Comparison of ENCODE assay signal across 9 mouse cellular contexts in the genomic region with DNA sequence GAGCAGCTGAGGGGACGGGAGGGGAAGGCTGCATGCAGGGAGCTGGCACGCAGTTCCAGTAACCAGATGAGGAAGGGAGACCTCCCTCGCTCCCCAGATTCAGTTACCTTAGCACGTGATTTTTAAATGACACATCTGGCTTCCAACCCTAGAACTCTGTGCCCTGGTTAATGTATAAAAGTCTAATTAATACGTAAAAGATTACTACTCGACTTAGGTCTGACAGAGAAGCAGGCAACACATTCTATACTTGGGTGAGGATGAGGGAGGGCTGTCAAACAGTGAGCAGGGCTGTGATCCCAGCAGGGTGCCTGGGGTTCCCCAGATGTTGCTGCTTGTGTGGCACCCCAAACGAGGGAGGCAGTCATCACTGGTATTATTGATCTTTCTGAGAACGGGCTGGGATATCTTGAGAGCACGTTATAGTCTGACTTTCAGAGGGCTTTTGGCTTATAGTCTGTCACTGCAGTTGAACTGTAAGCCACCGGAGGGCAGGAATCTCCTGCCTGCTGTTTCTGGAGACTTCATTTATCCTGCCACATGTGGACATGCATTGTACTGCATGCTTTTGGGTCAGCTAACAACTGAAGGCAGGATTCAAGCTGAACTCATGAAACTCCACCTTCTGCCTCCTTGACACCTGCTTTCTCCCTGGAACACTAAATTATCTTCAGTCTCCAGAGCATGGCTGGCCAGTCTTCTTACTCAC.
A peak's percentile ranks its signal among the peaks of the same experiment; 100 is the strongest.
DNase-seq lines count a peak whose midpoint lies in the region; ATAC-seq and TF ChIP-seq lines count a peak whose summit lies in the region.
"Had no signal": no experiment of that assay in that cellular context is flagged by ENCODE, and none has a peak within 500 bp of the region (broad histone marks: within the 10 kb centered on the region; RNA-seq: fewer than 3 reads in every experiment).

No protein-coding gene starts in this region.

- H3K9ac ChIP-seq in kidney, postnatal 0 days (ENCODE audit: low read depth, low read length), result no peak overlapping the region
- H3K9ac ChIP-seq: neural tube, embryonic 13.5 days had no signal

- peak; percentile 54 to 65 for DNase-seq in cerebellum, postnatal 10 days
- DNase-seq in cerebellum, adult 9-11 months, result no peak
- peak; percentile 9 for DNase-seq in lung, postnatal 36 days
- DNase-seq in lung, postnatal 14 days, result no peak
- DNase-seq in c-Kit-positive CD71-negative TER-119-negative erythroid progenitor cells, embryonic 14.5 days (ENCODE audit: low read depth), result peak; percentile 14
- peak; percentile 84 for DNase-seq in kidney, postnatal 0 days (ENCODE audit: low spot score)
- DNase-seq in urinary bladder, adult 2 months (ENCODE audit: low spot score), result no peak
- no peak for DNase-seq in left cerebral cortex, adult 9 months (ENCODE audit: low spot score in 2 of 2)

- H3K4me2 ChIP-seq in kidney, postnatal 0 days (ENCODE audit: low read length), result no peak overlapping the region
- H3K4me2 ChIP-seq: neural tube, embryonic 13.5 days had no signal

- no peaks in the 10 kb centered on the region; the same call in 1 of the 2 replicates for H3K4me1 ChIP-seq in kidney, postnatal 0 days (replicated peaks; ENCODE audit: insufficient read depth, low read length)

- H3K4me3 ChIP-seq in kidney, postnatal 0 days (replicated peaks; ENCODE audit: low read depth, low read length), result no peak overlapping the region
- H3K4me3 ChIP-seq: neural tube, embryonic 13.5 days had no signal

- H3K27ac ChIP-seq in kidney, postnatal 0 days, result no peak overlapping the region
- H3K27ac ChIP-seq: neural tube, embryonic 13.5 days had no signal

- no peaks in the 10 kb centered on the region for H3K36me3 ChIP-seq in kidney, postnatal 0 days (ENCODE audit: insufficient read depth, low read length)

- 54% methylated on average over 10 of the region's 10 CpGs for WGBS in kidney, postnatal 0 days

- no peaks in the 10 kb centered on the region for H3K27me3 ChIP-seq in kidney, postnatal 0 days (ENCODE audit: insufficient read depth, low read length)
- H3K27me3 ChIP-seq: neural tube, embryonic 13.5 days had no signal

- no peaks in the 10 kb centered on the region for H3K9me3 ChIP-seq in kidney, postnatal 0 days (replicated peaks; ENCODE audit: low read length)
- H3K9me3 ChIP-seq: neural tube, embryonic 13.5 days had no signal

- peak; percentile 91 for TF ChIP-seq CTCF in kidney, postnatal 0 days (IDR thresholded peaks at IDR 0.05; ENCODE audit: low read depth)

- peak; percentile 73 for ATAC-seq in kidney, postnatal 0 days (replicated peaks; ENCODE audit: low FRiP score, low read depth)

Comparison
In these comparisons a context has a peak if more than half of its experiments do, and no peak if none do; other contexts are left out.
1. DNase-seq: peak in cerebellum, postnatal 10 days (2 of 2), lung, postnatal 36 days (single experiment), c-Kit-positive CD71-negative TER-119-negative erythroid progenitor cells, embryonic 14.5 days (single experiment) and kidney, postnatal 0 days (single experiment); none in cerebellum, adult 9-11 months (single experiment), lung, postnatal 14 days (single experiment), urinary bladder, adult 2 months (single experiment) and left cerebral cortex, adult 9 months (0 of 2).